Mouse (Mus musculus): ENCODE measurements around the gene Rbmxl1. TPM values are rescaled to one million over a fixed set of nuclear protein-coding genes. Genes with fewer than 3 reads are reported as not detected.
"Not testable (repeated sequence)": the region's sequence is repeated elsewhere in the genome, so short reads cannot be mapped to it uniquely, and the experiment has no call there.

Gene Rbmxl1
- polyA plus RNA-seq, 1 experiment from 2014 or later = 51.2 TPM

DNA sequence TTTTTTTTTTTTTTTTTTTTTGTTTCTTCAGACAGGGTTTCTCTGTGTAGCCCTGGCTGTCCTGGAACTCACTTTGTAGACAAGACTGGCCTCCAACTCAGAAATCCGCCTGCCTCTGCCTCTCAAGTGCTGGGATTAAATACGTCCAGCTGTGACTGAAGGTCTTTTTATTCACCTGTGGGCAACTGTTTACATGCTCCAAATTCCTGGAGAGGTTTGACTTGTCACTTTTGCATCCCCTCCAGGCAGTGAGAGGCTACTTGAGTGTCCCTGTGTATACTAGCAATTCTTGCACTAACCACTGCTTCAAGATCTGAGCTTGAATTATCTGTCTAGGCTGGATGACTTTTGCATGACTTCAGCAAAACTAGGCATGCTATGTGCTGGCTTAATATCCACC, 6.0 kb downstream of the Rbmxl1 start:
- ATAC-seq (no peak), DNase-seq (no peak)
- peaks cover 10% of the 10 kb centered on the region for H3K36me3 ChIP-seq (replicated peaks; ENCODE audit: insufficient read depth, low read length)
- H3K4me1 ChIP-seq (ENCODE audit: insufficient read depth) = peaks cover 8% of the 10 kb centered on the region; the same call in 1 of the 2 replicates
- no peak overlapping the region for H3K27ac ChIP-seq (ENCODE audit: low read depth)
- TF ChIP-seq EP300 (IDR thresholded peaks at IDR 0.05; ENCODE audit: low read depth) (no peak), CTCF (IDR thresholded peaks at IDR 0.05; ENCODE audit: low read depth) (no peak)
- no peak overlapping the region for H3K4me2 ChIP-seq (ENCODE audit: low read depth, low read length)
- H3K9me3 ChIP-seq (ENCODE audit: low read length) = no peaks in the 10 kb centered on the region
- 83% methylated on average over 2 of the region's 2 CpGs for WGBS (ENCODE audit: insufficient replicate concordance)
- no peaks in the 10 kb centered on the region for H3K27me3 ChIP-seq (ENCODE audit: insufficient read depth, low read length)
- no peak overlapping the region for H3K4me3 ChIP-seq (ENCODE audit: low read depth, low read length)
- no peak overlapping the region for H3K9ac ChIP-seq (replicated peaks)

- H3K27ac ChIP-seq (ENCODE audit: low read depth); H3K27me3 ChIP-seq (ENCODE audit: insufficient read depth, low read length); DNase-seq; H3K36me3 ChIP-seq (replicated peaks; ENCODE audit: insufficient read depth, low read length); H3K4me3 ChIP-seq (ENCODE audit: low read depth, low read length); H3K4me2 ChIP-seq (ENCODE audit: low read depth, low read length); H3K4me1 ChIP-seq (ENCODE audit: insufficient read depth); ATAC-seq; H3K9me3 ChIP-seq (ENCODE audit: low read length); H3K9ac ChIP-seq (replicated peaks): not testable (repeated sequence)
- WGBS (ENCODE audit: insufficient replicate concordance) = 92% methylated on average over 3 of the region's 3 CpGs
Observed at GRCm38 (mm10) chr8:78496273-78496672, 12.4 kb downstream of the Rbmxl1 start.

- Histone ChIP-seq H3K36me3 (replicated peaks; ENCODE audit: insufficient read depth, low read length) (no peaks in the 10 kb centered on the region), H3K9me3 (ENCODE audit: low read length) (no peaks in the 10 kb centered on the region), H3K27me3 (ENCODE audit: insufficient read depth, low read length) (no peaks in the 10 kb centered on the region), H3K4me2 (ENCODE audit: low read depth, low read length) (no peak overlapping the region), H3K27ac (ENCODE audit: low read depth) (no peak overlapping the region), H3K4me1 (ENCODE audit: insufficient read depth) (no peaks in the 10 kb centered on the region), H3K4me3 (ENCODE audit: low read depth, low read length) (no peak overlapping the region), H3K9ac (replicated peaks) (no peak overlapping the region)
- TF ChIP-seq CTCF (IDR thresholded peaks at IDR 0.05; ENCODE audit: low read depth) = no peak
- TF ChIP-seq EP300 (IDR thresholded peaks at IDR 0.05; ENCODE audit: low read depth) = no peak
- 41% methylated on average over 2 of the region's 2 CpGs for WGBS (ENCODE audit: insufficient replicate concordance)
- DNase-seq (no peak), ATAC-seq (no peak)
Observed at GRCm38 (mm10) chr8:78493031-78493430, 15.7 kb downstream of the Rbmxl1 start.

- Histone ChIP-seq H3K27ac (ENCODE audit: low read depth) (no peak overlapping the region), H3K4me2 (ENCODE audit: low read depth, low read length) (no peak overlapping the region), H3K36me3 (replicated peaks; ENCODE audit: insufficient read depth, low read length) (no peaks in the 10 kb centered on the region), H3K27me3 (ENCODE audit: insufficient read depth, low read length) (no peaks in the 10 kb centered on the region), H3K4me3 (ENCODE audit: low read depth, low read length) (no peak overlapping the region), H3K9me3 (ENCODE audit: low read length) (no peaks in the 10 kb centered on the region), H3K4me1 (ENCODE audit: insufficient read depth) (no peaks in the 10 kb centered on the region), H3K9ac (replicated peaks) (no peak overlapping the region)
- 76% methylated on average over 3 of the region's 3 CpGs for WGBS (ENCODE audit: insufficient replicate concordance)
- ATAC-seq = no peak
- no peak for DNase-seq
- no peak for TF ChIP-seq CTCF (IDR thresholded peaks at IDR 0.05; ENCODE audit: low read depth)
- no peak for TF ChIP-seq EP300 (IDR thresholded peaks at IDR 0.05; ENCODE audit: low read depth)
Observed at GRCm38 (mm10) chr8:78489733-78490132, 19.0 kb downstream of the Rbmxl1 start.

DNA sequence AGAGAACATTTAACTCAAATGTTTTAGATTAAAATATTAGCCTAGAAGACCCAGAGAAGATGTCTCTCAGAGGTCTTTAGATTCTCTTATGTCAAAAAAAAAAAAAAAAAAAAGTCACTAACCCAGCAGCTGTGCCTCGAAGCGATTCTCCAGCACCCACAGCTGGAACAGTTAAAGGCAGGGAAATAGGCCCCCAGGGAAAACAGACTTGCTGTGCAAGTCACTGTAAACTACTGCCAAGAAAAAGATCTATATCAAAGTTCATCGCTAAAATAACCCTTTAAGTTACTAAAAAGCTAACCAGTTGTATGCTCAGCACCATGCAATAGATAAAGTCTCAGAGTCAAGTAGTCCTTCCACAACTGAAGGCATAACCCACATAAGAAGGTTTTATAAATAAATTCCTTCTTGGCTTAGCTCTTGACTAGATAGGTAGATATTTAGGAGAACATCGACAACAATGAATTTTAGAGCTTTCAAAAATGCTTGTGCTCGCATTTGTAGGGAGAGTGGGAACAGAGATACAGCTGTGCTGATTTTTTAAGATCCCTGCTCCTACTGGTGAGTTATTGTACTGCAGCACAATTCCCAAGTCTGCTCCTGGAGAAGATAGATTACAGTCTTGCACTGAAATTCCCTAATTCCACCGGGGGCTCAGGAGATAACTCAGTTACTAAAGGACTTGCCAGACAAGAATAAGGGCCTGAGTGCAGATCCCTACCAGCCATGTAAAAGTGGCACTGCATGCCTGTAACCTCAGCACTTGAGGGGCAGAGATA, 31.5 kb downstream of the Rbmxl1 start:
- WGBS (ENCODE audit: insufficient replicate concordance) = 61% methylated on average over 6 of the region's 6 CpGs
- no peak overlapping the region for H3K4me2 ChIP-seq (ENCODE audit: low read depth, low read length)
- no peaks in the 10 kb centered on the region for H3K4me1 ChIP-seq (ENCODE audit: insufficient read depth)
- DNase-seq (no peak), ATAC-seq (no peak)
- H3K4me3 ChIP-seq (ENCODE audit: low read depth, low read length) = no peak overlapping the region
- H3K27me3 ChIP-seq (ENCODE audit: insufficient read depth, low read length) = no peaks in the 10 kb centered on the region
- H3K36me3 ChIP-seq (replicated peaks; ENCODE audit: insufficient read depth, low read length) = no peaks in the 10 kb centered on the region
- TF ChIP-seq CTCF (IDR thresholded peaks at IDR 0.05; ENCODE audit: low read depth) = peak; percentile 27; the same call in 1 of the 2 replicates
- TF ChIP-seq EP300 (IDR thresholded peaks at IDR 0.05; ENCODE audit: low read depth) = no peak
- no peaks in the 10 kb centered on the region for H3K9me3 ChIP-seq (ENCODE audit: low read length)
- no peak overlapping the region for H3K9ac ChIP-seq (replicated peaks)
- no peak overlapping the region for H3K27ac ChIP-seq (ENCODE audit: low read depth)

DNA sequence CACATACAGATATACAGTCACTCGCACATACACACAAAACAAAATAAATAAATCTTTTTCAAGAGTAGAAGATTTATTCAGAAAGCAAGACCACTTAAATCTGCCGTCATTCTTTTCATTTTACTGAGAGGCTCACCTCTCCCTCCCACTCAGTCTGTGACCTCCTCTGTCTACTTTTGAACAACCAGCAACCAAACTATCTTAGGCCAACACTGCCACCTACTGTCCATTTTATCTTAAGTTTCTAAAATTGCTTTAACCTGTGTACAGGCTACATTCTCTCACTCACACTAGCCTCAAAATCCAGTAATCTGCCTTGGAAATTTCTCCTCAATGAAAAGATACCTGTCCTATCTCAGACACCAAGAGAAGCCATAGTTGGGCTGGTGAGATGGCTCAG, 40.8 kb downstream of the Rbmxl1 start:
- H3K36me3 ChIP-seq (replicated peaks; ENCODE audit: insufficient read depth, low read length) = no peaks in the 10 kb centered on the region
- no peaks in the 10 kb centered on the region for H3K9me3 ChIP-seq (ENCODE audit: low read length)
- no peak overlapping the region for H3K27ac ChIP-seq (ENCODE audit: low read depth)
- ATAC-seq (no peak), DNase-seq (no peak)
- TF ChIP-seq CTCF (IDR thresholded peaks at IDR 0.05; ENCODE audit: low read depth) (no peak; the same call in 1 of the 2 replicates), EP300 (IDR thresholded peaks at IDR 0.05; ENCODE audit: low read depth) (no peak)
- H3K9ac ChIP-seq (replicated peaks) = no peak overlapping the region
- no peaks in the 10 kb centered on the region for H3K27me3 ChIP-seq (ENCODE audit: insufficient read depth, low read length)
- H3K4me2 ChIP-seq (ENCODE audit: low read depth, low read length) = no peak overlapping the region
- 82% methylated on average over 2 of the region's 2 CpGs for WGBS (ENCODE audit: insufficient replicate concordance)
- no peaks in the 10 kb centered on the region for H3K4me1 ChIP-seq (ENCODE audit: insufficient read depth)
- no peak overlapping the region for H3K4me3 ChIP-seq (ENCODE audit: low read depth, low read length)

Measured in liver, postnatal 0 days (tissue).